Mouse (Mus musculus): ENCODE results near the gene Dgkq. TPM values are rescaled to one million over a fixed set of nuclear protein-coding genes. Genes with fewer than 3 reads are reported as not detected.

The Dgkq gene
- polyA plus RNA-seq, 1 experiment from 2014 or later = 11.0 TPM

GRCm38 (mm10) chr5:108599923-108600322 is 69.5 kb downstream of the Dgkq start:
- H3K27me3 ChIP-seq (ENCODE audit: control insufficient read depth, insufficient read depth, low read depth, low read length) = no peaks in the 10 kb centered on the region
- H3K9me3 ChIP-seq (ENCODE audit: control insufficient read depth, low read length) = no peaks in the 10 kb centered on the region
- H3K4me2 ChIP-seq (ENCODE audit: low read depth, low read length) = no peak overlapping the region
- H3K36me3 ChIP-seq (ENCODE audit: control insufficient read depth, insufficient read depth, low read length) = peaks cover 55% of the 10 kb centered on the region
- H3K9ac ChIP-seq (ENCODE audit: low read length) = no peak overlapping the region
- ATAC-seq (ENCODE audit: low read depth) = peak; percentile 88
- peak overlapping the region; percentile 43 for H3K27ac ChIP-seq (ENCODE audit: low read length)
- WGBS = 38% methylated on average over 1 of the region's 1 CpGs
- no peak overlapping the region for H3K4me3 ChIP-seq (ENCODE audit: low read length)
- no peaks in the 10 kb centered on the region for H3K4me1 ChIP-seq (replicated peaks; ENCODE audit: control insufficient read depth, insufficient read depth, low read length)

Other genes starting within 250 kb of the Dgkq start
- 324 and 387 TPM in 2 replicates for gene Atp5k, start 235.2 kb downstream of the Dgkq start, polyA plus RNA-seq (2015; fragmentation: Nextera tagmentation; extraction: Ambion mirVana)
- 0.54 and 0.60 TPM in 2 replicates for gene Mfsd7a, start 220.8 kb downstream of the Dgkq start, polyA plus RNA-seq (2015; fragmentation: Nextera tagmentation; extraction: Ambion mirVana)
- 16.9 and 18.9 TPM in 2 replicates for gene Pcgf3, start 208.4 kb downstream of the Dgkq start, polyA plus RNA-seq (2015; fragmentation: Nextera tagmentation; extraction: Ambion mirVana)
- gene Cplx1, start 119.6 kb downstream of the Dgkq start, polyA plus RNA-seq (2015; fragmentation: Nextera tagmentation; extraction: Ambion mirVana) = 0.95 and 1.3 TPM in 2 replicates
- gene Gak, start 39.9 kb downstream of the Dgkq start, polyA plus RNA-seq (2015; fragmentation: Nextera tagmentation; extraction: Ambion mirVana) = 51.7 and 57.1 TPM in 2 replicates
- gene Tmem175, start 39.9 kb downstream of the Dgkq start, polyA plus RNA-seq (2015; fragmentation: Nextera tagmentation; extraction: Ambion mirVana) = 30.0 and 30.8 TPM in 2 replicates
- 13.8 and 15.7 TPM in 2 replicates for gene Idua, start 9.3 kb downstream of the Dgkq start, polyA plus RNA-seq (2015; fragmentation: Nextera tagmentation; extraction: Ambion mirVana)
- gene Slc26a1, start 5.9 kb upstream of the Dgkq start, polyA plus RNA-seq (2015; fragmentation: Nextera tagmentation; extraction: Ambion mirVana) = 0.51 and 0.75 TPM in 2 replicates
- gene Fgfrl1, start 22.7 kb upstream of the Dgkq start, polyA plus RNA-seq (2015; fragmentation: Nextera tagmentation; extraction: Ambion mirVana) = 11.2 and 11.8 TPM in 2 replicates
- not detected in 2 replicates for gene Rnf212, start 105.3 kb upstream of the Dgkq start, polyA plus RNA-seq (2015; fragmentation: Nextera tagmentation; extraction: Ambion mirVana)
- gene Tmed11, start 125.7 kb upstream of the Dgkq start, polyA plus RNA-seq (2015; fragmentation: Nextera tagmentation; extraction: Ambion mirVana) = not detected in 2 replicates
- not detected in 2 replicates for gene Vmn2r8, start 139.2 kb upstream of the Dgkq start, polyA plus RNA-seq (2015; fragmentation: Nextera tagmentation; extraction: Ambion mirVana)
- gene Vmn2r9, start 182.9 kb upstream of the Dgkq start, polyA plus RNA-seq (2015; fragmentation: Nextera tagmentation; extraction: Ambion mirVana) = not detected in 2 replicates